Mouse (Mus musculus) myocyte (in vitro differentiated cells): Measurements from ENCODE around the gene Ubxn11. TPM values are rescaled to one million over a fixed set of nuclear protein-coding genes. Genes with fewer than 3 reads are reported as not detected.
A peak's percentile ranks its signal among the peaks of the same experiment; 100 is the strongest.

Experiments used
- H3K27me3 ChIP-seq: one replicate; pipeline ENCODE4 v1.6.1; 2011; ENCODE audit not compliant: control insufficient read depth, insufficient read depth, insufficient read length
- H3K36me3 ChIP-seq: one replicate; pipeline ENCODE4 v1.6.1; 2011; ENCODE audit not compliant: control insufficient read depth, insufficient read depth
- H3K4me2 ChIP-seq: one replicate; pipeline ENCODE4 v1.6.1; 2011; ENCODE audit warnings: low read depth, control low read depth
- H3K4me3 ChIP-seq: one replicate; pipeline ENCODE4 v1.5.1; 2011; ENCODE audit warnings: mild to moderate bottlenecking, control low read depth, moderate library complexity
- H3K79me2 ChIP-seq: one replicate; pipeline ENCODE4 v1.6.1; 2011; ENCODE audit not compliant: control insufficient read depth, insufficient read depth
- H3ac ChIP-seq: one replicate; pipeline ENCODE4 v1.6.1; 2011; ENCODE audit not compliant: control insufficient read depth, insufficient read length
- CEBPB ChIP-seq: IDR thresholded peaks from 2 replicates; pipeline ENCODE4 v1.6.1; 2011; ENCODE audit warnings: mild to moderate bottlenecking, moderate library complexity; ENCODE audit not compliant: poor library complexity, insufficient read depth, severe bottlenecking
- E2F4 ChIP-seq: IDR thresholded peaks from one replicate; pipeline ENCODE4 v1.6.1; 2011; ENCODE audit warnings: mild to moderate bottlenecking, control low read depth, moderate library complexity; ENCODE audit not compliant: insufficient read depth
- MAX ChIP-seq: IDR thresholded peaks from one replicate; pipeline ENCODE4 v1.6.1; 2011; ENCODE audit warnings: low read depth, mild to moderate bottlenecking, control low read depth
- MYOD1 ChIP-seq, 3 experiments: IDR thresholded peaks; one replicate each; pipeline ENCODE4 v1.6.1; 2011; ENCODE audit warnings: control low read depth in 2 of 3, low read depth in 2 of 3, mild to moderate bottlenecking in 2 of 3, moderate library complexity in 1 of 3; ENCODE audit not compliant: insufficient read length in 2 of 3, control insufficient read depth in 1 of 3
- MYOG ChIP-seq, 3 experiments: IDR thresholded peaks; one replicate each; pipeline ENCODE4 v1.6.1; 2011; ENCODE audit warnings: control low read depth in 2 of 3, low read depth in 2 of 3, mild to moderate bottlenecking in 2 of 3; ENCODE audit not compliant: insufficient read length in 2 of 3, control insufficient read depth in 1 of 3, insufficient read depth in 1 of 3
- POLR2A ChIP-seq: IDR thresholded peaks from one replicate; pipeline ENCODE4 v1.6.1; 2011; ENCODE audit warnings: low read depth, mild to moderate bottlenecking, control low read depth, moderate library complexity; ENCODE audit not compliant: insufficient read length
- POLR2AphosphoS2 ChIP-seq: IDR thresholded peaks from one replicate; pipeline ENCODE4 v1.6.1; 2011; ENCODE audit warnings: low read depth, control low read depth; ENCODE audit not compliant: insufficient read length
- REST ChIP-seq: IDR thresholded peaks from one replicate; pipeline ENCODE4 v1.6.1; 2011; ENCODE audit warnings: mild to moderate bottlenecking, control low read depth, moderate library complexity; ENCODE audit not compliant: insufficient read depth, insufficient read length
- SRF ChIP-seq: IDR thresholded peaks from one replicate; pipeline ENCODE4 v1.6.1; 2011; ENCODE audit warnings: low read depth; ENCODE audit not compliant: control insufficient read depth, insufficient read length
- TCF12 ChIP-seq: IDR thresholded peaks from one replicate; pipeline ENCODE4 v1.6.1; 2011; ENCODE audit warnings: mild to moderate bottlenecking, control low read depth; ENCODE audit not compliant: poor library complexity, insufficient read depth, severe bottlenecking
- TCF3 ChIP-seq: IDR thresholded peaks from one replicate; pipeline ENCODE4 v1.6.1; 2011; ENCODE audit warnings: low read depth, control low read depth; ENCODE audit not compliant: insufficient read length
- USF1 ChIP-seq: IDR thresholded peaks from one replicate; pipeline ENCODE4 v1.6.1; 2011; ENCODE audit warnings: low read depth, mild to moderate bottlenecking, control low read depth, moderate library complexity
- polyA plus RNA-seq: library from polyadenylated mRNA; unstranded; fragments of >200 nt; fragmentation: generic; extraction: Trizol; gene quantifications from one replicate; pipeline ENCODE4 v1.2.1, GENCODE M21; 2012; ENCODE audit warnings: missing spikeins

Gene Ubxn11
- polyA plus RNA-seq, 1 experiment, result 1.5 TPM

DNA sequence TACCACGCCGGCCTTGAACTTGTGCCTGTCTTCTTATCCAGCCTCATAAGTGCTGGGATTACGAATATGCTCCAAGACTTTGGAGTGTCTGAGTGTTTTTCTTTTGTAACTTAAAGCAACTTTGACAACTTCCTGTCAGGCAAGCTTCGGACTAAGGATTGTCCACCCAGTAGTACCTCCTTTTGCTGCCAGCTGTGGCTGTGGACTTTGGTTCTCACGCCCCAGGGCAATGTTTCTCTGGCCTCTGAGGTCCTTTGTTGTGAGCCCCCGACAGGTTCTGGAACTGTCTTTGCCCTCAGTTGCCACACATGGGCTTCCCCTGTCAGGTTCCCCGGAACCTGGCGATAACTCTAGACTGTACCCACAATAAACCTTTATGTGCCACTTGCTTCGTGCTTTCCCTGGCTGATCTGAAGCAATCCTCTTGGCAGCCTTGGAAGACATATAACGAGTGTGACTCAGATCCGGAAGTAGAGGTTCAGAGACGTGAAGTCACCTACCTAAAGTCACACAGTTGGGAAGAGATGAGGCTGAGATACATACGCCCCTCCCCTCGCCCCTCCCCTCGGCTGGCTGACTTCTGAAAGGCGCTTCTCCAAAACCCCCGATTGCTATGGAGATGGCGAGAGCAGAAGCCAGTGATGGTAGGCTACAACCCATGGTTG lies 41.1 kb upstream of the Ubxn11 start:
- Histone ChIP-seq H3K4me2 (peak overlapping the region; percentile 52), H3K4me3 (no peak overlapping the region), H3ac (no peak overlapping the region), H3K36me3 (no peaks in the 10 kb centered on the region), H3K27me3 (peaks cover 24% of the 10 kb centered on the region), H3K79me2 (no peaks in the 10 kb centered on the region)
- no peak for TF ChIP-seq TCF3
- no peak for TF ChIP-seq MYOG (IDR thresholded peaks at IDR 0.05; ENCODE audit: control insufficient read depth in 1 of 3, insufficient read depth in 1 of 3, insufficient read length in 2 of 3, low read depth in 2 of 3)
- TF ChIP-seq SRF, result no peak
- no peak for TF ChIP-seq MYOD1 (IDR thresholded peaks at IDR 0.05; ENCODE audit: control insufficient read depth in 1 of 3, insufficient read length in 2 of 3, low read depth in 2 of 3)
- no peak for TF ChIP-seq POLR2A

GRCm38 (mm10) chr4:134061944-134062446 lies 40.4 kb upstream of the Ubxn11 start:
- Histone ChIP-seq H3K36me3 (no peaks in the 10 kb centered on the region), H3K4me2 (peak overlapping the region; percentile 52), H3K79me2 (no peaks in the 10 kb centered on the region), H3ac (no peak overlapping the region), H3K27me3 (peaks cover 21% of the 10 kb centered on the region), H3K4me3 (no peak overlapping the region)
- TF ChIP-seq MYOD1 (IDR thresholded peaks at IDR 0.05; ENCODE audit: control insufficient read depth in 1 of 3, insufficient read length in 2 of 3, low read depth in 2 of 3) (peak in 2 of 3 experiments; percentile 54 to 85), TCF12 (peak; percentile 29), POLR2A (no peak), E2F4 (no peak), CEBPB (no peak), SRF (no peak), POLR2AphosphoS2 (no peak), MAX (no peak), TCF3 (no peak), MYOG (IDR thresholded peaks at IDR 0.05; ENCODE audit: control insufficient read depth in 1 of 3, insufficient read depth in 1 of 3, insufficient read length in 2 of 3, low read depth in 2 of 3) (peak in 2 of 3 experiments; percentile 54 to 91)

DNA sequence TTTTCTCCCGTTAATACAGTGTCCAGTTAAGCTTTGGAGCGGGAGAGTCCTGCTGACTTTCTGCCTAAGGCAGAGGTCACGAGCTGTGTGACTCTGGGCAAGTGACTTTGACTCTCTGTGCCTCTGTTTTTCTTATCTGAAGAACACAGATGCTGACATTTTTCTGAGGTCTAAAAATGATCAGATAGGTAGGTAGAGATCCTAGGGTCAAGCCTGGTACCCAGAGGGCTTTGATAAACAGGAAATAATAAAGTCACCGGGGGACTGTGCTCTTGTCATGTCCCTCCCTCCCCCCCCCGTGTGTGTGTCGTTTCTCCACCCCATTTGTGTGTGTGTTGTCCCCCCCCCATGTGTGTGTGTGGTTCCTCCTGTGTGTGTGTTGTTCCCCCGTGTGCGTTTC lies 39.8 kb upstream of the Ubxn11 start:
- Histone ChIP-seq H3K27me3 (peaks cover 15% of the 10 kb centered on the region), H3K79me2 (no peaks in the 10 kb centered on the region), H3K4me2 (peak overlapping the region; percentile 52), H3K36me3 (no peaks in the 10 kb centered on the region), H3ac (no peak overlapping the region), H3K4me3 (no peak overlapping the region)
- TF ChIP-seq TCF3, result no peak
- TF ChIP-seq CEBPB, result no peak
- no peak for TF ChIP-seq TCF12
- no peak for TF ChIP-seq E2F4
- TF ChIP-seq POLR2A, result no peak
- no peak for TF ChIP-seq POLR2AphosphoS2
- no peak for TF ChIP-seq MAX
- TF ChIP-seq USF1, result no peak
- no peak for TF ChIP-seq SRF
- no peak for TF ChIP-seq MYOD1 (IDR thresholded peaks at IDR 0.05; ENCODE audit: control insufficient read depth in 1 of 3, insufficient read length in 2 of 3, low read depth in 2 of 3)
- no peak for TF ChIP-seq REST
- no peak for TF ChIP-seq MYOG (IDR thresholded peaks at IDR 0.05; ENCODE audit: control insufficient read depth in 1 of 3, insufficient read depth in 1 of 3, insufficient read length in 2 of 3, low read depth in 2 of 3)

DNA sequence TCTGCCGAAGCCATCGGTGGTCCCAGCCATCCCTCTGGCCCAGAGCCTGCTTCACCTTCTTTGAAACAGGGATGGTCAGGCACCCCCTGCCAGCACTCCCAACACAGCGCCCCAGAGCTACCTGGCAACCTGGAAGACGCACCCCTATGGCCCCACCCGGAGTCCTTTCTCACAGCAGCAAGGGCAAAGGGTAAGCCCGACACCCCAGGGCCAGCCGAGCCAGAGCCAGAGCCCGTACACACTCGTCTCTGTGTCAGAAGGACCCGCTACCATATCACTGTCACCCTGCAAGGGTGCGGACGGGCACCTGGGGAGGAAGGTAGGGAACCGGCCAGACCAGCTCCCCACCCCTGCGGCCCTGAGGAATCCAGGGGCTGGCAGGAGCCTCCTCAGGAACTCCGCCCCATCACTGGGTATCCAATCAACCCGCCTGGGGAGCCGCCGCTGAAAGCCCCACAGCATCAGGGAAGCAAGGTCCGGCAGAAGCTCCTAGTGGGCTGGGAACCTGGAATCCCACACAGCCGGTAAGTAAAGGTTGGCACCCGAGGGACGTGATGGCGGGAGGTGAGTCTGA lies 36.9 kb upstream of the Ubxn11 start:
- no peak for TF ChIP-seq MYOD1 (IDR thresholded peaks at IDR 0.05; ENCODE audit: control insufficient read depth in 1 of 3, insufficient read length in 2 of 3, low read depth in 2 of 3)
- no peak for TF ChIP-seq MAX
- TF ChIP-seq E2F4, result no peak
- no peak for TF ChIP-seq SRF
- no peak overlapping the region for H3ac ChIP-seq
- no peaks in the 10 kb centered on the region for H3K79me2 ChIP-seq
- H3K4me2 ChIP-seq, result no peak overlapping the region
- H3K27me3 ChIP-seq, result peaks cover 15% of the 10 kb centered on the region
- H3K4me3 ChIP-seq, result no peak overlapping the region
- H3K36me3 ChIP-seq, result no peaks in the 10 kb centered on the region

- no peak overlapping the region for H3K4me3 ChIP-seq
- TF ChIP-seq TCF12, result no peak
- no peak for TF ChIP-seq MAX
- no peak for TF ChIP-seq E2F4
- no peak for TF ChIP-seq POLR2AphosphoS2
- no peak for TF ChIP-seq POLR2A
- no peak for TF ChIP-seq TCF3
- no peak for TF ChIP-seq USF1
- no peak for TF ChIP-seq MYOG (IDR thresholded peaks at IDR 0.05; ENCODE audit: control insufficient read depth in 1 of 3, insufficient read depth in 1 of 3, insufficient read length in 2 of 3, low read depth in 2 of 3)
- TF ChIP-seq MYOD1 (IDR thresholded peaks at IDR 0.05; ENCODE audit: control insufficient read depth in 1 of 3, insufficient read length in 2 of 3, low read depth in 2 of 3), result no peak
- TF ChIP-seq REST, result no peak
- no peak for TF ChIP-seq SRF
- TF ChIP-seq CEBPB, result no peak
- no peak overlapping the region for H3ac ChIP-seq
- H3K36me3 ChIP-seq, result no peaks in the 10 kb centered on the region
- no peak overlapping the region for H3K4me2 ChIP-seq
- peaks cover 17% of the 10 kb centered on the region for H3K27me3 ChIP-seq
- no peaks in the 10 kb centered on the region for H3K79me2 ChIP-seq
These were observed 35.0 kb upstream of the Ubxn11 start for GRCm38 (mm10) chr4:134067383-134067782.
